Mouse (Mus musculus): ENCODE data around the gene Rdh19. TPM values are rescaled to one million over a fixed set of nuclear protein-coding genes. Genes with fewer than 3 reads are reported as not detected.
"Not testable (repeated sequence)": the region's sequence is repeated elsewhere in the genome, so short reads cannot be mapped to it uniquely, and the experiment has no call there.

The Rdh19 gene
- total RNA-seq, 1 experiment from 2014 or later: not detected

- ATAC-seq (ENCODE audit: extremely low read depth, insufficient number of reproducible peaks, low FRiP score, poor library complexity, severe bottlenecking): 0 out of 2 replicates have a peak, but pooled peaks have one; percentile 9
These were observed 28.0 kb downstream of the Rdh19 start for GRCm38 (mm10) chr10:127877681-127878080.

DNA sequence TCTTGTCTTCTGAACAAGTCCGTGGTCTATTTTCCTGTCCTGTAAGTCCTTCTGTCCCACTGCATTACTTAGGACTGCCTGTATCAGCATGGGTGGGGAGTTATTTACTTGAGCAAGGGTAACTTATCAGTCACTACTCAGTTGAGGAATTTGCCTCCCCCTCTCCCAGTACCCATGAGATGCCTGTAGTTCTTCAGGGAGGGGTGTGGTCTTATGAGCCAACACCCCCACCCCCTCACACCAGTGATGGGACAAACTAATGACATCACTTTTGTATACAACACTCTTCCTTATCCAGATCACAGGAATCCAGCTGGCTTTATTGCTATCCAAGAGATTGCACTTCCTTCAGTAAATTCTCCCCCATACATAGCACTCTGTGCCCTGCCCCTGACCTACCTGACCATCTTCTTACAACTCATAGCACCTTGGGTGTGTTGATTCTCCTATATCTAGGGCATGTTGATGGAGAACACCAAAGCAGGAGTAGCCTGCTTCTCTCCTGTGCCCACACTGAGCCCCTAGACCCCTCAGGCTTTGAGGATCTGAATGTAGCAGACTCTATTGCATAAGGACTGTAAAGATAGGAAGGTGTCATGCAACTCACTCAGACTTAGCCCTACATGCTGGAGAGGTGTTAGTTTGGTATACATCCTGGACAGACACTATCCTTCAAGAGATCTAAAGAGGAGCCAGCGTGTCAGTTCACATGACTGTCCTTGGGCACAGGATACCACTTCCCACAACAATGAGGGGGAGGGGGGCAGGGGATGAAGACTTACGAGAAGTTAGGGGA lies 28.7 kb downstream of the Rdh19 start:
- ATAC-seq (ENCODE audit: extremely low read depth, insufficient number of reproducible peaks, low FRiP score, poor library complexity, severe bottlenecking): no peak

- ATAC-seq (ENCODE audit: extremely low read depth, insufficient number of reproducible peaks, low FRiP score, poor library complexity, severe bottlenecking): no peak
These were observed 29.5 kb downstream of the Rdh19 start for GRCm38 (mm10) chr10:127879155-127879688.

DNA sequence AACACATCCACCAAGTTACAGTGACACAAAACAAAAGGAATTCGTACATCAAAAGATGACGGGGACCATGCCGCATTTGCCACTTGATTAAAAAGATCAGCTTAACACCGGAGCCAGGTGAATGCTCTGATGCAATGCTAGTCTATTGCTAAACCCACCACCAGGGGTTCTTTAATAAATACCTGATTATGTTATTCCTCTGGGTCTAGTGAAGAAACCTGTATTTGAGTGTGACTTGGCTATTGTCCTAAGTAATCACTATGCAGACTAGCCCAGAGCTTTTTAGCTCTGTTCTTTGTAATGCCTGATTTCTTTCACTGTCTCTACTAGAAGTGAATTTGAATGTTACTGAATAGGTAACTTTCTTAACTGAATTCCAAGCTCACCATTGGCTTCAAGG lies 31.3 kb downstream of the Rdh19 start:
- ATAC-seq (ENCODE audit: extremely low read depth, insufficient number of reproducible peaks, low FRiP score, poor library complexity, severe bottlenecking): no peak

GRCm38 (mm10) chr10:127886551-127886950 lies 36.8 kb downstream of the Rdh19 start:
- no peak for ATAC-seq (ENCODE audit: extremely low read depth, insufficient number of reproducible peaks, low FRiP score, poor library complexity, severe bottlenecking)

DNA sequence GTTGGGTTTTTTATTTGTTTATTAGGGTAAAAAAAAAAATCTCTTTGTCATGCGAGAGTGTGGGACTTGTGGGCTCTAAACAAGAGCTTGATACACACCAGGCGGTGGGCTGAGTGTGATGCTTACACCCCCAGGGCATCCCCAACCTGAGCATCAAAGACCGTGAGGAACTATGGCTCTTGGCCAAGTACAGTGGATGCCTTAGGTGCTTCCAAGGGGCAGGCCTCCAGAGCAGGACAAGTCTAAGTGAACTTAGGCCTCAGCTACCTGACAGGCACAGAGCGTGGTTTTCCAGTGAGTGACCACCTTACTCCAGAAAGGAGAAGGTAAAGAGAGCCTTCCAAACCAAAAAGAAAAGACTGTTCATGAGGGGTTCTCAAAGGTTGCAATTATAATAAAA lies 37.2 kb downstream of the Rdh19 start:
- ATAC-seq (ENCODE audit: extremely low read depth, insufficient number of reproducible peaks, low FRiP score, poor library complexity, severe bottlenecking): no peak

DNA sequence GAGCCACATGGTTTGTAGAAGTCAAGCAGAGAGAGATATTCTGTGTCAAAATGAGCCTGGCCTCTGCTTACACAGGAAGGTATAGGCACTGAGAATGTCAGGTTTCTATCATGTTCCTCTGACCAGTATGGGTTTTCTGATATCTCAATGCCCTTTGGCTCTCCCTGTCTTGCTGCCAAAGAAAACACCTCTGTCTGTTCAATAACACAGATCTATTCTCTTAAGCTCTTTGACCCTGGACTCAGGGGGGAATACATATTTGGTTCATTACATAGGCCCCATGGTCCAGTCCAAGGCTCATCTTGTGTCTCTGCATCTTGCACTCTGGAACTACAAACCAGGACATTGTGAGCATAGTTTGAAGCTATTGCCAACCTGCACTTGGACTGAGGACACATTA lies 38.9 kb downstream of the Rdh19 start, which contains the start of gene Rdh7:
Rdh7 (minus strand) TSS at position 213 of the 400 bp plus-strand sequence.
- ATAC-seq (ENCODE audit: extremely low read depth, insufficient number of reproducible peaks, low FRiP score, poor library complexity, severe bottlenecking): no peak

DNA sequence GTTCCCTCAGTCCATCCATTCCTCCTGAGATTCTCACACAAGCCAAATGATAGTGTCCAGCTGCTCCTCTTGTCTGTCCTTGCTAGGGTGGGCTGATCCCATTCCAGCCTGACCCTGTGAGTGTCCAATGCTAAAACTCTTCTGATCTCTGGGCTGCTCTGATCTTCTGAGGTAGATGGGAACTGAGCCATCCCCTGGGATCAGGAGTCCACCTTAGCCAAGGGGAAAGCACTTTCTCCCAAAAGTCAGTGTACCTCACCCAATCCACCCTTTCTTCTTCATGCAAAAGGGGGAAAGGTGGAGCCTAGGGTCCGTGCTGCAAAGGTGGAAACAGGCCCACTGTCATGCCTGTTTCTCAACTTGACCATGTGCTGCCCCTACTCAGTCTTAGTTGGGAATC lies 41.8 kb downstream of the Rdh19 start:
- ATAC-seq (ENCODE audit: extremely low read depth, insufficient number of reproducible peaks, low FRiP score, poor library complexity, severe bottlenecking): no peak

- ATAC-seq (ENCODE audit: extremely low read depth, insufficient number of reproducible peaks, low FRiP score, poor library complexity, severe bottlenecking): not testable (repeated sequence)
These were observed 43.7 kb downstream of the Rdh19 start for GRCm38 (mm10) chr10:127893163-127894022.

DNA sequence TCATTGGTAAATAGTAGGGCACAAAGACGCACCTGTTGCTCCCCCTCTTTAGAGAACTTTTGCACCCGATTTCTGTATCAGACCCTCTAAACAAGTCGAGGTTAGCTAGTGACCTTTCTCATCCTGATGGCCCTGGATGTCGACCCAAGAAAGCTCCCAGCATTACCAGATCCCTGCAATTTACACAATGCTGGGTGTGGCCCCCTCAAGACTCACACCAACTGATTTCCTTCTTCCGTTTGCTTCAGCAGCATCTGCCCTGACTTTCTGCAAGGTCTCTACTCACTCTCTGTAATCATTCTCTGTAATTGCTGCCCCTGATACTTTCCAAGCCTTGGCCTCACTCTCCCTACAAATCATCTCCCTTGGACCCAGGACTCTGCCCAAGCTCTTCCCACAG lies 47.0 kb downstream of the Rdh19 start:
- ATAC-seq (ENCODE audit: extremely low read depth, insufficient number of reproducible peaks, low FRiP score, poor library complexity, severe bottlenecking): no peak

- no peak; the same call in 1 of the 2 replicates for ATAC-seq (ENCODE audit: extremely low read depth, insufficient number of reproducible peaks, low FRiP score, poor library complexity, severe bottlenecking)
These were observed 47.8 kb downstream of the Rdh19 start for GRCm38 (mm10) chr10:127897506-127897905.

DNA sequence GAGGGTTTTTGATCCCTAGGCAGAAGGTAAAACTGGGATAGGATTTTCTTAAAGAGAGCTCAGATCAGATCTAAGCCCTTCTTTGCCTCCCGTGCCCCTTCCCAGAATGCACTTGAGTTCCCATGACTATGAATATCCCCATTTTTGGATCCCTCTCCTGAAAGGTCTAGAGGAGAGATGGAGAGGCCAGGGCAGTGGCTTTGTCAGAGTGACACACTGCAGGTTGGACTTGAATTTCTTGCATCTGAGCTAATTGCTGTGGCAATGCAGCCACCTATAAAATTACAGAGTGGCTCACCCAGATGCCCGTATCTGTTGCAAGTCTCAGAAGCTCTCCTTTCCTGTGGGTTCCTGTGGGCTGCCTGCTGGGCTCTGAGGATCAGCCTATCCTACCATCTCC lies 48.5 kb downstream of the Rdh19 start, which contains the start of gene Sdr9c7:
Sdr9c7 (plus strand) TSS at position 301 of the 400 bp plus-strand sequence.
- no peak for ATAC-seq (ENCODE audit: extremely low read depth, insufficient number of reproducible peaks, low FRiP score, poor library complexity, severe bottlenecking)

DNA sequence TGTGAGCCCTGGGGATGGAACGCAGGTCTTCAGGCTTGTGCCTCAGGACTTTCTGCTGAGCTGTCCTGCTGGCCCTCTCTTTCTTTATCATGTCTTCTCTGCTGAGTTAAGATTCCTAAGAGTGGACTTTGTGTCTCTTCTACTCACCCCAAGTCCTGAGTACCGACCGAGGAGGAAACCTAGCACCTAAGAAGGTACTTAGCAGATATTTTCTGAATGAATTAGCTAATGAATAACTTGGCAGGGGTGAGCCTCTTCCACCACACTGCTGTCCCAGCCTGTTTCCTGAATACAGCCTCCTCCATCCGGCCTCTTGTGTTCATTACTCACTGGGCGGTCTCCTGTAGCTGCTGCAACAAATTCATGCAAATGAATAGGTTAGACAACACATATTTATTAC lies 50.1 kb downstream of the Rdh19 start:
- ATAC-seq (ENCODE audit: extremely low read depth, insufficient number of reproducible peaks, low FRiP score, poor library complexity, severe bottlenecking): no peak

GRCm38 (mm10) chr10:127901751-127902150 lies 52.0 kb downstream of the Rdh19 start:
- ATAC-seq (ENCODE audit: extremely low read depth, insufficient number of reproducible peaks, low FRiP score, poor library complexity, severe bottlenecking): no peak

GRCm38 (mm10) chr10:127903116-127903515 lies 53.4 kb downstream of the Rdh19 start:
- ATAC-seq (ENCODE audit: extremely low read depth, insufficient number of reproducible peaks, low FRiP score, poor library complexity, severe bottlenecking): no peak

- no peak for ATAC-seq (ENCODE audit: extremely low read depth, insufficient number of reproducible peaks, low FRiP score, poor library complexity, severe bottlenecking)
These were observed 55.2 kb downstream of the Rdh19 start for GRCm38 (mm10) chr10:127904718-127905446.

DNA sequence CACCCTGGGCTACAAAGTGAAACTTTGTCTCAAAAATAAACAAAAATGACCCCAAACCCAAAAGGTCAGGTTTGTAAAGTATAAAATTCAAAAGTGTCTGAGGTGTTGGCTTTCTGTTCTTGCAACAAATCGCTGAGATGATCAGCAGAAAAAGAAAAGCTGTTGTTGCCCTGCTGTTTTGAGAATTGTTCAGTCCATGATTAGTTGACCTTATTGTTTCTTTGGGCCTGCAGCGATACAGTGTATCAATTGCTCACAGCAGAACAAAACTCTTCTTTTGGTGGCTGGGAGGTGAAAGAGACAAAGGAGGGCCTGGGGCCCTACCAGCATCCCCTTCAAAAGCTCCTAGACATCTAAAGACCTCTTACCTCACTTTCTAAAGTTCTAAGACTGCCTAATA lies 56.4 kb downstream of the Rdh19 start:
- no peak for ATAC-seq (ENCODE audit: extremely low read depth, insufficient number of reproducible peaks, low FRiP score, poor library complexity, severe bottlenecking)

DNA sequence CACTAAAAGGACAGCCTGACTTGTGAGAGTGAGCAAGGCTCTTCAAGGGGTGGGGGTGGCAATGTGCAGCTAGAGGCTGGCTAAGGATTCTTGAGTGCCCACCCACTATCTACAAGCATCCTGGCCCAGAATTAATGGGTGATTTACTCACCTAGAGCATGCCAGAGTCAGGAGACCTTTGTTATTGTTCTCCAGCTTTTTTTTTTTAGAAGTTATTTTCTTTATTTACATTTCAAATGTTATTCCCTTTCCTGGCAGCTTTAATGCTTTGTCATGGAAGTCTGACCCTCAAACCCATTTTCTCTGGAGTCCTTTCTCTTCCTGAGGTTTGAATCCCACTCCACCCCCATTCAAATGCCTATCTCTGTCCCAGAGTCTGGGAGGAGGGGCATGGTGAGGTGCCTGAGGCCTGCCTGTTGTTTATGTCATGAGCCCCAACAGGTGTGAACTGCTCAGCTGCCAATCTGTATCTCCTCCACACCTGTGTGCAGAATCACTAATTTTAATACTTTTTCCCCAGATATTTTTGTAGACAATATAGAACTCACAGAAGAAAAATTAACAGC lies 57.7 kb downstream of the Rdh19 start:
- ATAC-seq (ENCODE audit: extremely low read depth, insufficient number of reproducible peaks, low FRiP score, poor library complexity, severe bottlenecking): no peak

Data from neutrophil, adult 5-6 weeks (primary cell).